Mouse (Mus musculus) cerebellum, postnatal 14 days (tissue): ENCODE measurements around the gene Olfr1229.

Experiments used
- DNase-seq, 2 experiments: peaks; one replicate each; pipeline ENCODE4 v3.0.0; 2021; ENCODE audit warnings: mixed read lengths in 2 of 2

Olfr1229 gene

GRCm38 (mm10) chr2:89287914-89288313 lies at the start of gene Olfr1229:
Olfr1229 (minus strand) TSS chr2:89288014.
- DNase-seq: no peak

GRCm38 (mm10) chr2:89329575-89329974 lies 41.8 kb upstream of the Olfr1229 start, which contains the start of gene Olfr1232:
Olfr1232 (minus strand) TSS chr2:89329675.
- no peak for DNase-seq

- DNase-seq: no peak
These were observed 19.2 kb upstream of the Olfr1229 start, which contains the start of gene Olfr1231 for GRCm38 (mm10) chr2:89306974-89307373. Olfr1231 (minus strand) TSS chr2:89307074.

DNA sequence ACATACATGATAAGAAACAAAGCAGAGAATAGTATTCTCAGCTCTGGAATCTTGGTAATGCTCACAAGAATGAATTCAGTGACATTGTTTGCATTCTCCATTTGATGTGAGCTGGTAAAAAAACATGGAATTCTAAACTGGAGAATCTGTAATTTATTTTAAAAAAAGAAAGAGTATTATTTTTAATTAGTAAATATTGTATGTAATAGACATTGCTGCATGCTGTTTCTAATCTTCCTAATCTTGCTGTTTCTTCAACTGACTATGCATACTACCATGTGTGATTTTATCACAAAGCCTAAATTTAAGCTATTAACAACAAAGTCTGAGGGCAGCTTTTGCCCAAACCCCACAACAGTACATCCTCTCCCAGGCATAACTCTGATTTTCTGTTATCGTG lies 9.4 kb upstream of the Olfr1229 start, which contains the start of gene Olfr1230:
TSS of gene Olfr1230 (minus strand) at position 101 of the 400 bp plus-strand sequence.
- no peak for DNase-seq

DNA sequence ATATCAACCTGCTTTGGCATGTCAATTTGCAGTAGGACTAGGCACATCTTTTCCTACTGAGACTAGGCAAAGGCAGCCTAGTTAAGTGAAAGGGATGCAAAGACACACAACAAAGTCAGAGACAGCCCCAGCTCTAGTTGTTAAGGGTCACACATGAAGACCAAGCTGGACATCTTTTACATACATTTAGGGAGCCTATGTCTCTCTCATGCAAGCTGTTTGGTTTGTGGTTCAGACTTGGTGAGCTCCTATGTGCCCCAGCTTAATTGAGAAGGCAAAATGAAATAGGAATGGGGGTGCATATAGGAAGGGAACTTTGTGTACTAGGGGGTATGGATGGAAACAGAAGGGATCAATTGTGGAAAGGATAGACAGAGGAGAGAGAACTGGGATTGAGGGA lies 33.9 kb downstream of the Olfr1229 start, which contains the start of gene Olfr1228:
TSS of gene Olfr1228 (minus strand) at position 101 of the 400 bp plus-strand sequence.
- DNase-seq: no peak
